Mouse (Mus musculus): ENCODE measurements around the gene Prl8a9.

Prl8a9 gene

GRCm38 (mm10) chr13:27564506-27564905 lies at the start of gene Prl8a9:
Gene Prl8a9, minus strand, starts transcription at chr13:27564606.
- DNase-seq: no peak

- no peak for DNase-seq
Observed at GRCm38 (mm10) chr13:27610482-27610881, 46.1 kb upstream of the Prl8a9 start, which contains the start of gene Prl7b1. Gene Prl7b1, minus strand, starts transcription at chr13:27610582.

- no peak for DNase-seq
Observed at GRCm38 (mm10) chr13:27582071-27582470, 17.7 kb upstream of the Prl8a9 start, which contains the start of gene Prl8a1. Gene Prl8a1, minus strand, starts transcription at chr13:27582171.

GRCm38 (mm10) chr13:27553336-27553735 lies 11.1 kb downstream of the Prl8a9 start:
- DNase-seq: no peak

- no peak for DNase-seq
Observed at GRCm38 (mm10) chr13:27523156-27523555, 41.2 kb downstream of the Prl8a9 start.

GRCm38 (mm10) chr13:27513117-27513516 lies 51.3 kb downstream of the Prl8a9 start, which contains the start of gene Prl8a8:
Gene Prl8a8, minus strand, starts transcription at chr13:27513217.
- no peak for DNase-seq
